Mouse (Mus musculus): ENCODE data around the gene Sema3f.
A peak's percentile ranks its signal among the peaks of the same experiment; 100 is the strongest.

DNA sequence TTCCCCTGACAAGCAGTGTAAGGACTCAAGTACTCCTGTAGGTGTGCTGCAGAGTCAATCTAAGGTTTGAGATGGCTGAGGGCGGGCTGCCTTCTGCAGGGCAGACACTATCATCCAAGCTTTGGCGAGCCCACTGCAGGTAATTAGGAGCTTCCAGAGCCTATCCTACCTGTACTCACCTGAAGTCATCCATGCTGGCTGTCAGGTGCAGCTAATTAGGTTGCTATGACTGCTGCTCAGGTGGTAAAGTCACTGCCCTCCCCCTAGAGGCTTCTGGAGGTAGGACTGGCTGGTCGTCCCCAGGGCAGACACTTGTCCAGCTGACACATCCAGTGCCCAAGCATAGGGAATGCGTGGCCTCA is 28.5 kb upstream of the Sema3f start:
- TF ChIP-seq CTCF (IDR thresholded peaks at IDR 0.05; ENCODE audit: control insufficient read depth, insufficient read depth, insufficient replicate concordance, low read depth, low read length), result peak; percentile 41; the same call in 1 of the 2 replicates
- TF ChIP-seq POLR2A (IDR thresholded peaks at IDR 0.05; ENCODE audit: control insufficient read depth, low read depth, low read length), result no peak
